Mouse (Mus musculus) heart, postnatal 0 days (tissue): ENCODE data around the gene Ppp4r3b.

Experiments
- CTCF ChIP-seq: IDR thresholded peaks from 2 replicates; pipeline ENCODE4 v1.5.1; 2016; ENCODE audit warnings: antibody characterized with exemption, control low read depth, low read depth
- EP300 ChIP-seq: IDR thresholded peaks from 2 replicates; pipeline ENCODE4 v1.6.1; 2016; ENCODE audit warnings: antibody characterized with exemption, low read depth

DNA sequence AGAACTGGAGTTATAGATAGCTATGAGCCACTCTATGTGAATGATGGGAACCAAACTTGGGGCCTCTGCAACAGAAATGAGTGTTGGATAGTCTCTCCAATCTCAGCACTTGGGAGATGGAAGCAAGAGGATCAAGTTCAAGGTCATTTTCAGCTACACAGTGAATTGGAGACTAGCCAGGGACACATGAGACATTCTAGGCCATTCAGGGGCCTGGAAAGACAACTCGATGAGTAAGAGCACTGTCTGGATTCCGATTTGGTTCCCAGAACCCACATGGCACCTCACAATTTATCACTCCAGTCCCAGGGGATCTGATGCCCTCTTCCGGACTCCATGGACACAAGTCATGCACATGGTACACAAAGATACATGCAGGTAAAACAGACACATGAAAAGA, 65.9 kb downstream of the Ppp4r3b start:
- TF ChIP-seq EP300, result no peak
- TF ChIP-seq CTCF, result no peak
